Mouse (Mus musculus): ENCODE data around the gene Erv3. TPM values are rescaled to one million over a fixed set of nuclear protein-coding genes. Genes with fewer than 3 reads are reported as not detected.
"Not testable (repeated sequence)": the region's sequence is repeated elsewhere in the genome, so short reads cannot be mapped to it uniquely, and the experiment has no call there.

The Erv3 gene
- total RNA-seq, 1 experiment from 2014 or later, result not detected

DNA sequence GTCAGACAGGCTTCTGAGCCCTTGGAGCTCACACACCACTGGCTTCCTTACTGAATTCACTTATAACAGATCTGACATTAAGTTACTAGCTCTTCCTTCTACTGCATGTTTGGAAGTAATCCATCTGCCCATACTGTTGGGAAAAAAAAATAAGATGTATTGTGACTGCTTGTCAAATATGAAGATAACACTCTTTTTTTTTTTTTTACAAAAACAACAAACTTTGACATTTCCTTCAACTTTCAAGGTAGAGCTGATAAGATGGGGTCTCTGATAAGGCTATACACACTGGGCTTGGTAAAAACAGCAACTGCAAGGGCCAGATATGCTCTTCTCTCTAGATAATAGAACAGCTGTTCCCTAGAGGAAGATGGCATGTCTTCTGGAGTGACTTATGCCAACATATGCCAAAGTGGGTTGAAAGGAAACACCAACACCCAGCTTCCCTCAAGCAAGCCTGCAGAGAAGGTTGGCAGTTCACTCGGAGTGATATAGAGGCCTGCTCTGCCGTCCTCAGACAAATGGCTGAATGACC, 4.8 kb upstream of the Erv3 start:
- no peak for DNase-seq

DNA sequence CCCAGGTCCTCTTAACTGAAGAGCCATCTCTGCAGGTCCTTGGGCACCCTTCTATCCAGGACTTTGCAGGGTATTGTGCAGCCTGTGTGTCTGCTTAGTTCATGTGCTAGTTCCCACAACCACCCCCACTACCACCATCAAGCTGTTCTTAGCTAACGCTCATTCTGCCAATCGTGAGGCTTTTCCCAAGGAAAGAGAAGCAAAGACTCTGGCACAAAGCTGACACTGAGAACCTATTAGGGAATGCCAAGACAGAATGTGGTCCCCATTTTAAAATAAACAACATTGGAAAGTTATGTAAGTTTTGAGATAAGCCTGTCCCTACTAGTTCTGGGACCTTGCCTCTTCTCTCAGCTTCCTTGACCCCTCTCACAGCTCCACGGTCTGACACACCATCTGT, 3.9 kb upstream of the Erv3 start:
- no peak for DNase-seq

DNA sequence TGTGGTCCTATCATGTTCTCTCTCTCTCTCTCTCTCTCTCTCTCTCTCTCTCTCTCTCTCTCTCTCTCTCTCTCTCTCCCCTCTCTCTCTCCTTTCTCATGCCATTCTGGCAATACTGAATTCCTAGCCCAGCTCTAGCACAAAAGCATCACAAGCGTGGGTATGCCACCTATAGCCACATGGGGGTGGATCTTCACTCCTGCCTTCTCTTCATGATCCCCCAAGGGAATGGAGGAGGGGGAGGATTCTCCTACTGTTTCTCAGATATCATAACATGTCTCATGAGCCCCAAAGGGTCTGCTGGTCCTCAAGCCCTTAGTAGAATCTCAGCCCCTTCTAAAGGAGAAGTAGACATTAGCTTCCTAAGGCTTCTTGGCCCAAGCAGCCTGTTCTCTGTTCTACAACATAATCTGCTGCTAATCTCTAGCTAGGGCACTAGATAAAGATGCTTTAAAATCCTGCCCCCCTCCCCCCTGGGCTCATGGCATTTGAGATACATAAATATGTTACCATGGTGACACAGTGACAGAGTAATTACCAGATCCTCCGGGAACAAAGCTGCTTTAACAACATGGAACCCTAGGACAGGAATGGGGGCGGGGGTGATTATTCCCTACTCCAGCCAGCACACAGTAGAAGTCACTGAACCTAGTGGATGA, 3.2 kb upstream of the Erv3 start:
- no peak for DNase-seq

DNA sequence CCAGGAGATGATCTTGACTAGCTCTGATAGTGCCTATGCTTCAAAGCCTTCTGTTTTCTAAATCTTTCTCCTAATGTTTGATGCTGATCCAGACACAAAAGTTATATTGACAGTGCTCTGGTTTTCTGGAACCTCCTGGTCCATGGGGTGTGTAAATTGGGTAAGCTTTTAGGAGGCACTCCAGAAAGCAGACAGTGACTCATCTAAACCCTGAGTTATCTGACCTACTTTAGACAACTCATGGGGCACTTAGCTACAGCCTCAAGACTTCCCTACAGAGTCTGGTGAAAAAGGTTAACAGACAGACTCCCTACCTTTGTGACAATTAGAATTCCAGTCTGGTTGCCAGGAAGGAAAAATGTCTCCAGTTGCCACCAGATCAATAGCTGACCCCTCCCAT, 1.7 kb downstream of the Erv3 start:
- DNase-seq, result no peak

DNA sequence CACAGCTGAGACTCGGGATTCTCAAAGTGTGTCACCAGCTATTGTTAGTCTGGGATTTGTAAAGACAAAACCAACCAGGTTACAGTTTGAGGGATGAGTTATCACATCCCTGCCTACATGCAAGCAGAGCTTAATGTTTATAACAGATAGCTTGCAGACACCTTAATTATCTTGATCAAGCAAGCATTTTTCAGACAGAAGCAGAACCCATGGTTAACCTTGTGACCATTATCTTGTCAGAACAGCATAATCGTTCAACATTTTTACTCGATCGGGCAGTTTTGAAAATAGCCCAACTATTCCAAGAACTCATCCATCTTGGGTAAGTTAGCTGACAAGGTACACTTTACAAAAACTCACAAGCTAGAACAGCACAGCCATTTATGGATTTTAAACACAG, 5.8 kb downstream of the Erv3 start:
- no peak for DNase-seq

DNA sequence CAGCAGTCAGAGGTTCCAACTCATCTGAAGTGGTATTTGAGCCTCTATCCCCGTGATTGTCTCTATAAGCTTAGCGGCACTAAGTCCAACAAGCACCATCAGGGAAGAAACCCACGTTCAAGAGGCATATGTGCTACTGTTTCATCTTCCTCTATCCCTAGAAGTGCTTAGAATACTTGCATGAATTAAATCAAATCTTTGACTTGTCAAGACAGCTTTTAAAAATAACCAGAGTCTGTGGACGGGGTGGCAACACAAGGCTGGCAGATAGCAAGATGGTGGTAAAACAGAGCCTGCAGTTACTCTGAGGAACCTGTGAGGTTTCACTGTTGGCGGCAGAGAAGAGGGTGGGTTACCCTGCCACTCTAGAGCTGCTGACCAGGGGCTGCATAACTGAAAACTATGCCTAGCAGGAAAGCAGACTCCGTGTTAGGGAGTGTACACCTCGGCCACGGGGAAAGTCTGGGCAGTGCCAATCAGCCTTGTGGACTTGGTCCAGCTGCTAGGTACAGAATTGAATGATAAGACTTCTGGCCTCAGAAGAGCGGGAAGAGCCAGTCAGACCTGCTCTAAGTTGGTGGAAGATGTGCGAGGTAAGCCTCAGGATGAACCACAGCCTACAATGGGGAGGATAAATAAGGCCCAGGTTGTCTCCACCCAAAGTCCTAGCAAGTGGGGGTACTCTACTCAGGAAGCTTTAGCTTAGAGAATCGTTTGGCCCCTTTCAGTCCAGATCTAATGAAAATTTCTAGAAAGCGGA, 8.0 kb downstream of the Erv3 start:
- DNase-seq, result no peak

DNA sequence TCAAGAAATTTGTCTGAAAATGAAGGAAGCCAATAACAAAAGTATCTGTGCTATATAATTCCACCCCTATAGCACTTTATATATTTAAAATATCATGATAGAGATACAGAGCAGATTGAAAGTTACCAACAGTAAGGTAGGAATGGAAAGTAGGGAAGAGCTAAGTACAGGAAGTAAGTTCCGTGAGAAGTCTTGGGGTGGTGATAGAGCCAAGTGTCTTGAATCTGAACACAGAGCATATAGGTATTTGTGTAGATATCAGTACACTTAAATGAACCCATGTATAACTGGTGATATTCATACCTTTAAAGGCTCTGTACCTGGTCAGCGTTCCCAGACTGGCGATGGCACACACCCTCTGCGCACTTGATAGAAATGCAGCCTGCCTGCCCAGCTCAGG, 9.5 kb downstream of the Erv3 start:
- DNase-seq, result no peak

DNA sequence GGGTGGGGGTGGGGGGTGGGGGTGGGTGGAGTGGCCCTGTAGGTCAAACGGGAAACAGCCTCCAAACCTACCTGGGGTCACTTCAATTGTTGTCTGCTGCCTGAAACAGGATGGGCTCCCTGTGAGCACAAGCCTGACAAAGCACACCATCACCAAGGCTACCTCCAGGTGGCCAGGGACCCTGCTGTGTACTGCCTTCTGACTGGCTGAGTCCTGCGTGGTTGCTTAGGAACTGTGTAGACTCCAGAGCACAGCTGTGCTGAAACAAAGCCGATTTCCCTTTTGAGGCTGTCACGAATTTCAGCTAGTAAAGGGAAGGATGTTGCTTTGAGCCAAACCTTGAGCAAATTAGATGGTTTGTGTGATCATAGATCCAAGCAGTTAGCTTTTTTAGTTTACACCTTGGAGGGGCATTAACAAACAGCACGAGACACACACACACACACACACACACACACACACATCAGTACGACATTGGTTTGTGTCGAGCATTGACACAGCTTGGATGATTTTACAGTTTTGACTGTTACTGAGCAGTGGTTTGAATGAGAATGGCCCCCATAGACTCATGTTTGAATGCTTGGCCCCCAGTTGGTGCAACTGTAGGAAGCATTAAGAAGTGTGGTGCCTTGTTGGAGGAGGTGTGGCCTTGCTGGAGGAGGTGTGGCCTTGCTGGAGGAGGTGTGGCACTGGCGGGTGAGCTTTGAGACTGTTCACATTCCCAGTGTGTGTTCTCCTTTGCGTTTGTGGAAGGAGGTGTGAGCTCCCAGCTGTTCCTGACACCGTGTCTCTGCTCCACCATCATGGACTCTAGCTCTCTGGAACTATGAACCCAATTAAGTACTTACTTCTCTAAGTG, 11.8 kb downstream of the Erv3 start:
- peak; percentile 46 for DNase-seq

DNA sequence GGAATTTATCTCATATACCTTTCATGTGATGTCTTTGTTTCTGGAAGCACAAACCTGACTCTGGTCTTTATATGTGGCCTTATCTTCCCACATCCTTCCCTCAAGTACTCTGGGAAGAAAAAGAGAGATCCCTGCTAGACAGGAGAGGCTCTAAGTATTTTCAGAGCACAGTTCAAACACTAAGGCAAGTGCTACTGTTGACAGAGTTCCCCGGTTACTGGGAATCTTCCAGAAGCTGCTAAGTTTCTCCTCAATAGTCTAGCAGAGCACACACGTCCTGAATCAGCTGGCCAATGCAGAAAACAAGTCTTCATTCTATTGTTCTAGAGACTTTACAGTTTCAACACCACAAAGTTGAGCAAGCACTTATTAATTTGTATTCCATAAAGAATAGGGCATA, 12.7 kb downstream of the Erv3 start:
- DNase-seq, result no peak

DNA sequence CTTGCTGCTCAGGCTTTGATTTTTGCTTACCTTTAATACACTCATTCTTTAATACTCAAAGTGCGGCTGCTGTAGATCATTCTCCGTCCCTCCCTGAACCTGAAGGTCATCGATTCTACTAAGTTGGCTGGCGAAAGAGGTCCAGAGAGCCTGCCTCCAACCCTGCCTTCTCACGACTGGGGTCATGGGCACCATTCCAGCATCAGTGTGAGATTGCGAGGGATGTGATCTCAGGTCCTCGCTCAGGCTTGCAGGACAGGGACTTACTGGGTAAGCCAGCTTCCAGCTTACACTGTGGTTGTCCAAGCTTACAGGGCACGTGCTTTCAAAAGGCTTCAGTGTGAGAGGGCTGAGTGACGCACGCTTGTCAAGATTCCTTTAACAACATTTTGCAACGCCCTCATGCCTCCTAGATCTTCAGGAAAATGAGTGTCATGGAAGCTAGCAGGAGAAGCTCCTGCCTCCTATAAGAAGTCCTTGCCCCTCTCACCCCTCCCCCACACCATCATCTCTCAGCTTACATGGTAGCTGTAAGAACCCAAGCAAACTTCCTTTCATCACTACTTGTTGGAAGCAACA, 13.3 kb downstream of the Erv3 start:
- DNase-seq, result peak; percentile 39

DNA sequence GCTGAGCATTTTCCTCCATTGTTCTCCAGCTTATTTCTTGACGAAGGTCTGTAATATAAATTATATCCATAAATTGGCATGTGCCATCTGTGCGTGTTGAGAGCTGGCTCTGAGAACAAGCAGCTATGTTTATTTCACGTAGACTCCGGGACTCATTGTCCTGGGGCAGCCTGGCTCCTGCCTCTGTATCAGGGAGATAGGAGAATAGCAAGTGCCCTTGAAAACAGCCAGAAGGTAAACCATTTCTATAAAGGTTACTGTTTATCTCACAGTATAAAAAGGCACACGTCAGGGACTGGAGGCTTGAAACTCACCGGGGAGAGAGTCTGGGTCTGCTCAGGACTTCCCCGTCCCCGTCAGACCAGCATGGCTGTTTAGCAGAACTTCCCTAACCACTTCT, 13.9 kb downstream of the Erv3 start:
- DNase-seq, result no peak

DNA sequence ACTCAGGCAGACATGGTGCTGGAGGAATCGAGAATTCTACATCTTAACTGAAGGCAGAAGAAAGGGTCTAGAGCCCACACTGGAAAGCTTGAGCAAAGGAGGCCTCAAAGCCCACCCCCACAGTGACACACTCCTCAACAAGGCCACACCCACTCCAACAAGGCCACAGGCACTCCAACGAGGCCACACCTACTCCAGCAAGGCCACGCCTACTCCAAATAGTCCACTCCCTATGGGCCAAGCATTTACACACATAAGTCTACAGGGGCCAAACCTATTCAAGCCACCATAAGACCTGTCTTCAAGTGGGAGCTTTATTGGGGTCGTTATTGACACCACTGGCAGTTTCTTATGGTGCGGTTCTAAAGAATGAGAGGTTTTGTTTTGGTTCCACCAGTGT, 17.0 kb downstream of the Erv3 start:
- DNase-seq, result no peak

DNA sequence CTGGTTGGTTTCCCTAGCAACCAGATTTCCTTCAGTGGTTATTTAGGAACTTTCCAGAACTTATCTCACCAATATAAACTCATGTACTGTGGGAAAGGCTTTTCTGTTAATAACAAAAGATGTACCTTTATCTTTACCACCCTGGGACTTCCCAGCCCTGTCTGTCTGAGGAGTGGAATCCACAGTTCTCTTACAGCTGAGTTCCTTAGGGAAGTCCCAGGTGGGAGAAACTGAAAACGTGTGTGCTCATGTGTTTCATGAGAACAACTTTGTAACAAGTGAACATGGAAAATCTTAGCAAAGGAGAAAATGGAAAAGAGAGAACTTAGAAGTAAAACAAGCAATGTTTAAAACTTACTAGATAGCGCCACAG, 18.2 kb downstream of the Erv3 start:
- no peak for DNase-seq

DNA sequence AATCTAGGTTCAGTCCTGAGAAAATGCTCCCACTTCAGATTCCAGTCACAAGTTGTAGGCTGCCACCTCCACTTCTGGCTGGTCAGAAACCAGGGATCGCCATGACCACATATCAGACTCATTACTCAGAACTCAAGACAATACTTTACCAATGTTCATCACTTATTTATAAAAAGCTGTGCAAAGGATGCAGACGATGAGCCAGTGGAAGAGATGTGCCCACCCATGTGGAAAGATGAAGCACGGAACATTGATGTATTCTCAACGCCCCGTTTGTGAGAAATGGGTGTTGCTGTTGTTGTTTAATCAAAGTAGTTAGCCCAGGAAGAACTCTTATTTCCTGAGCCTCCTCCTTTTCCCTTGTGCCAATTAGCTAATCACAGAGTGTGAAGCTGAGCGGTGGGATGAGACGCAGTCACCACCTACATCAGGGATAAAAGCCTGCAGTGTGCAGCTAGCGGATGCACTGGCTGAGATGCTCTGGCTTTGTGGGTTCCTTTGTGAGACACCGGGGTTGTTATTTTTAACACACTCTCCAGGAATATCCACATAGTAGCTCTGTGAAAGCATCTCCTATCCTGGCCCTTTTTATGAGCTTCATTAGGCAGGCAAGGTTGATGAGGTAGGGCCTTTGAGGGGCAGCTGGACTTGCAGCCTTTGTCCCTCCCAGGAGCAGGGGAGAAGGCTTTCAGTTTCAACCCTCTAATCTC, 18.8 kb downstream of the Erv3 start:
- no peak for DNase-seq

DNA sequence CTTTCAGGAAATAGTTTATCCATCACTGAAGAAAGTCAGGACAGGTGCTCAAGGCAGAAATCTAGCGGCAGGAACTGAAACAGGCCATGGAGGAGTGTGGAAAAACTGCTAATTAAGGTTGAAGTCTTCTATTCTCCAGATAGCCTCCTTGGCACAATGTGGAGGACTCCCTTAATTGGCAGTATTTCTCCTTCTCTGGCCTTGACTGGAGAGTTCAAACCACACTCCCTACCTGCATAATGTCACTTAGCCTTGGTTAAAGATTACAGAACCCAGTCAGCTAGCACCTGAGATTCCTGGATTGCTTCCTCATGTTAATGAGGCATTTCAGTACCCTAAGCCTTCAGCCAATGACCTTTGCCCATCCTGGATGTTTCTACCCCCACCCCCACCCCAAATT, 25.3 kb downstream of the Erv3 start:
- no peak for DNase-seq

DNA sequence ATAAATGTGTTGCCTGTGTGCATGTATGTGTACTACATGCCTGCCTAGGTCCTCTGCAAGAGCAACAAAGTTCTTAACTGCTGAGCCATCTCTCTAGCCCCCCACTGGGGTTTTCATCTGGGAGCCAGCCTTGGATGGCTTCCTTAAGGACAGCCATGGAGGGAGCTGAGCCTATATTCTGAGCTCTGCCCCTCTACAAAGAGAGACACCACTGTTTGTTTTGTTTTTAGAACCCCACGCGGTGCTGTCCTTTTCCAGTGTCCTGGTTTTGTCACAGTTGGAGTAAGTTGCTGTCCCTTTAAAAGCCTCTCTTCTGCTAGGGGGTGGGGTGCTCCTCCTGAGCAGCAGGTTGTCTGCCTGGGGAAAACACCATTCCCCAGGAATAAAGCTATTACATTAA, 27.7 kb downstream of the Erv3 start:
- DNase-seq, result no peak

DNA sequence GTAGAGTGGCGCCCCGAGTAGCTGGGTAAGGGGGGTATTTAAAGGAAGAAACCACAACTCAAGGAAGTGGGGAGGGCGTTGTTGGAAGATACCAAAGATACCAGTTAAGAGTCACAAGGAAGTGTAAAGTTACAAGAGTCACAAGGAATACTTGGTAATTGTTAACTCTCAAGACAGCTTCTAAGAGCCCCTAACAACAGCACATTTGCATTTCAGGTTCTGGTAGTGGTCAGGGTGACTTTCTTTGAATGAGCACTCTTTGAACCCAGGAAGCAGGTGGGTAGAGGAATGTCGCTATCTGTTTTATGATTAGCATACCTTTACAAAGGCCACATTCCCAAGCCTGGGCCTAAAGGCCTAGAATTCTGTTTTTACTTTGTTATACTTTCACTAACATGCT, 28.6 kb downstream of the Erv3 start:
- not testable (repeated sequence) for DNase-seq

DNA sequence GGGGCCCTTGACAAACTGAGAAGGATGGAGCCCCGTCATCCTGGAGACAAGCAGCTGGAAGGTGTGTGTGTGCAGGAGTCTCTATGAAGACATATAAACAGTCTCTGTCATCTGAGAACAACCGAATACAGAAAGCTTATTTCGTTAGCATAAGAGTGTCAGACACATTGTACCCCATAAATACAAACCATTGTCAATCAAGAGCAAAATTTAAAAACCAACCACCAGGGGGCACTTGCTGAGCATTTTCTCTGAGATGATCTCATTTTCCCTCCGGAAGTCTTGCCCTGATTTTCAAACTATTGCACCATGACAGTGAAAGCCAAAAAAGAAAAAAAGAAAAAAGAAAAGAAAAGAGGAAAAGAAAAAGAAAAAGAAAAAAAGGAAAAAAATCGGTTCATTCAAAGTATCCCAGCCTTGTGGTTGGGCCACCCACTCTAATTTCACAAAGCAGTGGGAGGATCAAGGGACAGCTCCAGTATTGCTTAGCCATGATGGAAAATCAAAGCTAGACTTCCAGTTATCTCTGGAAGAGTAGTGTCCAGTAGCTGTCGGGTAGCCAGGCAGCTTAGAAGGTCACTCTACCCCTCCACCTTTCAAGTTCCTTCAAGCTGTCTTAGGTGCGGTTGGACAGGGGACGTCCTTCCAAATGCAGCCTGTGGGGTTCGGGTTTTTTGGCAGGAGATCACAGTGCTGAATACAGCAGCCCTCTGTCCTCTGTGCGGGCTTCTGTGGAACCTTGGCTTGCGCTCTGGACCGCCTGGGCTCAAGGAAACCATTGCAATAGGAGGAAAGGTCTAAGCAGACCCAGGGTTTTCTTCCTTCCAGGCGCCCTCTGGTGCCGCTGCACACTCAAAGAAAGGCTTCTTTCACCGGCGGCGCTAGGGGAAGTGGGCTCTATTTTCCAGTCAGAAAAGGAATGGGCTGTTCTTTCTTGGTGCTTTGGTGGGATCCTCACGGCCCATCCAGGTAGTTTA, 31.3 kb downstream of the Erv3 start:
- peak; percentile 71 for DNase-seq

DNA sequence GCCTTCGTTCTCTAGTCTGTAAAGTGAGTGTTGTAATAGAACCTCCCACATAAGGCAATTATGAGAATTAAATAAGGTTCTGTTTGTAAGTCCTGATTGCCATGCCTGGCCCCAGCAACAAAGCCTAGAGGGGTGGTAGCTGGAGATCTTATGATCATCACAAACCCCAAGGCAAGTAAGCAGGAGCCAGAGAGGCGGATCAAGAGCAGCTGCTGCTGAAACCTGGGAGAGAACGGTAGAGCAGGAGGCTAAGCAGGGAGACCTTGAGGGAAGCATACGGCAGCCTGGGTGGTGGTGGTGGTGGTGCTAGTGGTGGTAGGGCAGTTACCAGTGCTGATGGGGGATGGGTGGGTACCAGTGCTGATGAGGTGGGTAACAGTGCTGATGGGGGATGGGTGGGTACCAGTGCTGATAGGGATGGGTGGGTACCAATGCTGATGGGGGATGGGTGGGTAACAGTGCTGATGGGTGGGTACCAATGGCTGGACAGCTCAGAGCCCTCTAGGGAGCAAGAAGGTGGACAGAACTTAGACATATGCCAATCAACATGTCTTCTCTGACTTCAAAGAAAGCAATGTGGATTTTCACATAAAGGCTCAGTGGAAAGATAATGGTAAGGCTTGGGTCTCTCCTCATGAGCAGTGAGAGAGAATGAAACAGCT, 32.4 kb downstream of the Erv3 start:
- DNase-seq, result no peak

DNA sequence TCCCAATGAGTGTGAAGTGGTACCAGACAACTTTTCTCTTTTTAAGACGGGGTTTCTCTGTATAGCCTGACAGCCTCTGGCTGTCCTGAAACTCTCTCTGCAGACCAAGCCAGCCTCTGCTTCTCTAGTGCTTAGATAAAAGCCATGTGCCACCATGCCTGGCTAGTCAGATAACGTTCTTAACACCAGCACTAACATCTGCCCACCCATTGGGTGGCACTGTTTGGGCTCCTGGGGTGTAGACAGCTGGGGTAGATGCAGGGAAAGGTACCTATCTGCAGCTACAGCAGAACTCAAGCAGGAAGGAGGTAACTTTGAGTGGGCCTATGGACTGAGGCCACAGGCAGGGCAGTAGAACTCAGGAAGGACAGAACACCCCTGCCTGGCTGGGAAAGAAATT, 34.0 kb downstream of the Erv3 start:
- no peak for DNase-seq

All from adrenal gland, postnatal 14 days (tissue).